Mouse (Mus musculus): Measurements from ENCODE around the gene Clec4b2. TPM values are rescaled to one million over a fixed set of nuclear protein-coding genes. Genes with fewer than 3 reads are reported as not detected.

Gene Clec4b2
- total RNA-seq, 2 experiments from 2014 or later: not detected

Other genes starting within 250 kb of the Clec4b2 start
- gene Clec4a3, start 220.4 kb upstream of the Clec4b2 start, total RNA-seq (2021): 1 to 10 TPM; 4.0 to 5.3 TPM
- gene Clec4a4, start 182.5 kb upstream of the Clec4b2 start, total RNA-seq (2021): not detected
- gene Clec4b1, start 122.9 kb upstream of the Clec4b2 start, total RNA-seq (2021): under 1 TPM in 1 of 2 experiments, not detected in 1; 0.93 TPM
- gene Clec4a2, start 66.5 kb upstream of the Clec4b2 start, total RNA-seq (2021): 1 to 10 TPM; 3.3 to 4.6 TPM
- 1 to 10 TPM in 1 of 2 experiments, not detected in 1; 1.6 TPM for gene Clec4n, start 57.0 kb downstream of the Clec4b2 start, total RNA-seq (2021)
- gene Clec4d, start 89.2 kb downstream of the Clec4b2 start, total RNA-seq (2021): 1 to 10 TPM; 1.1 to 2.5 TPM
- gene Clec4e, start 117.0 kb downstream of the Clec4b2 start, total RNA-seq (2021): under 1 TPM in 1 of 2 experiments, not detected in 1; 0.36 TPM
- not detected for gene Vmn2r19, start 135.4 kb downstream of the Clec4b2 start, total RNA-seq (2021)
- gene Vmn2r20, start 245.2 kb downstream of the Clec4b2 start, total RNA-seq (2021): not detected

Data from adrenal gland, adult 18-20 months (tissue).